Mouse (Mus musculus): ENCODE results near the gene Sdf2l1. TPM values are rescaled to one million over a fixed set of nuclear protein-coding genes. Genes with fewer than 3 reads are reported as not detected.

The Sdf2l1 gene
- total and polyA plus RNA-seq, 3 experiments = 249 to 263 TPM; not detected in 1

- Histone ChIP-seq H3K27me3 (ENCODE audit: control insufficient read depth in 1 of 2, insufficient read depth in 2 of 2, low read length in 2 of 2) (no peaks in the 10 kb centered on the region), H3K9ac (ENCODE audit: control insufficient read depth, low read depth, low read length, poor library complexity, severe bottlenecking) (no peak overlapping the region), H3K36me3 (ENCODE audit: control insufficient read depth in 1 of 2, insufficient read depth in 2 of 2, low read length in 2 of 2) (0 out of 4 replicates have a peak, but pooled peaks cover 0 to 1% of the 10 kb centered on the region in 2 experiments), H3K79me2 (ENCODE audit: control insufficient read depth, insufficient read depth, low read length, poor library complexity) (no peaks in the 10 kb centered on the region), H3K4me3 (ENCODE audit: control insufficient read depth in 1 of 2, insufficient read depth in 1 of 2, low read depth in 2 of 2, low read length in 2 of 2) (no peak overlapping the region), H3K4me1 (ENCODE audit: control insufficient read depth in 1 of 2, insufficient read depth in 2 of 2, low read length in 2 of 2) (no peaks in the 10 kb centered on the region), H3K9me3 (replicated peaks; ENCODE audit: insufficient read depth, low read length) (no peaks in the 10 kb centered on the region), H3K27ac (ENCODE audit: control insufficient read depth, low read depth, low read length) (no peak overlapping the region)
- no peak for TF ChIP-seq EP300 (IDR thresholded peaks at IDR 0.05; ENCODE audit: low read depth in 1 of 2, low read length in 2 of 2)
- no peak for TF ChIP-seq BHLHE40 (IDR thresholded peaks at IDR 0.05; ENCODE audit: borderline replicate concordance, low read depth, low read length)
- TF ChIP-seq TCF12 (IDR thresholded peaks at IDR 0.05; ENCODE audit: low read depth, low read length) = no peak
- TF ChIP-seq KAT2A (conservative IDR thresholded peaks at IDR 0.05; ENCODE audit: low read depth, low read length) = no peak
- no peak for TF ChIP-seq NRF1 (IDR thresholded peaks at IDR 0.05; ENCODE audit: insufficient read depth, low read depth, low read length, poor library complexity, severe bottlenecking)
- TF ChIP-seq CHD1 (IDR thresholded peaks at IDR 0.05; ENCODE audit: low read depth, low read length) = no peak
- no peak for TF ChIP-seq TBP (IDR thresholded peaks at IDR 0.05; ENCODE audit: low read depth, low read length)
- TF ChIP-seq USF1 (IDR thresholded peaks at IDR 0.05; ENCODE audit: low read depth, low read length) = no peak
- no peak for TF ChIP-seq MEF2A (IDR thresholded peaks at IDR 0.05; ENCODE audit: extremely low read depth, insufficient replicate concordance, low read depth, low read length, poor library complexity, severe bottlenecking)
- TF ChIP-seq RAD21 (IDR thresholded peaks at IDR 0.05; ENCODE audit: low read depth, low read length) = no peak
- no peak for TF ChIP-seq E2F4 (IDR thresholded peaks at IDR 0.05; ENCODE audit: borderline replicate concordance, low read depth, low read length)
- no peak for TF ChIP-seq ETS1 (IDR thresholded peaks at IDR 0.05; ENCODE audit: low read depth, low read length)
- no peak for TF ChIP-seq GABPA (IDR thresholded peaks at IDR 0.05; ENCODE audit: low read depth, low read length)
- no peak for TF ChIP-seq TAL1 (IDR thresholded peaks at IDR 0.05; ENCODE audit: low read length)
- no peak for TF ChIP-seq GATA1 (IDR thresholded peaks at IDR 0.05; ENCODE audit: low read depth, low read length)
- TF ChIP-seq SIN3A (IDR thresholded peaks at IDR 0.05; ENCODE audit: low read length) = no peak
- TF ChIP-seq POLR2A (IDR thresholded peaks at IDR 0.05; ENCODE audit: control insufficient read depth in 1 of 2, insufficient read depth in 1 of 2, low read depth in 1 of 2, low read length in 2 of 2, poor library complexity in 1 of 2) = no peak
- TF ChIP-seq ZMIZ1 (IDR thresholded peaks at IDR 0.05; ENCODE audit: low read depth, low read length) = no peak
- no peak for TF ChIP-seq CHD2 (IDR thresholded peaks at IDR 0.05; ENCODE audit: low read length)
- no peak for DNase-seq (ENCODE audit: low read depth, low spot score)
Observed at GRCm38 (mm10) chr16:17117309-17117799, 14.8 kb downstream of the Sdf2l1 start.
